Mouse (Mus musculus): Measurements from ENCODE around the gene Ube2g2.

- TF ChIP-seq CTCF (IDR thresholded peaks at IDR 0.05) (0 out of 2 replicates have a peak, but pooled peaks have one; percentile 100), POLR2A (IDR thresholded peaks at IDR 0.05; ENCODE audit: insufficient read depth, low read depth, low read length) (no peak), EP300 (IDR thresholded peaks at IDR 0.05; ENCODE audit: insufficient read depth, low read depth, low read length) (peak; percentile 93)
Measured at GRCm38 (mm10) chr10:77627497-77627896, 5.4 kb downstream of the Ube2g2 start.
